Mouse (Mus musculus): ENCODE results near the gene Ifna4.

DNA sequence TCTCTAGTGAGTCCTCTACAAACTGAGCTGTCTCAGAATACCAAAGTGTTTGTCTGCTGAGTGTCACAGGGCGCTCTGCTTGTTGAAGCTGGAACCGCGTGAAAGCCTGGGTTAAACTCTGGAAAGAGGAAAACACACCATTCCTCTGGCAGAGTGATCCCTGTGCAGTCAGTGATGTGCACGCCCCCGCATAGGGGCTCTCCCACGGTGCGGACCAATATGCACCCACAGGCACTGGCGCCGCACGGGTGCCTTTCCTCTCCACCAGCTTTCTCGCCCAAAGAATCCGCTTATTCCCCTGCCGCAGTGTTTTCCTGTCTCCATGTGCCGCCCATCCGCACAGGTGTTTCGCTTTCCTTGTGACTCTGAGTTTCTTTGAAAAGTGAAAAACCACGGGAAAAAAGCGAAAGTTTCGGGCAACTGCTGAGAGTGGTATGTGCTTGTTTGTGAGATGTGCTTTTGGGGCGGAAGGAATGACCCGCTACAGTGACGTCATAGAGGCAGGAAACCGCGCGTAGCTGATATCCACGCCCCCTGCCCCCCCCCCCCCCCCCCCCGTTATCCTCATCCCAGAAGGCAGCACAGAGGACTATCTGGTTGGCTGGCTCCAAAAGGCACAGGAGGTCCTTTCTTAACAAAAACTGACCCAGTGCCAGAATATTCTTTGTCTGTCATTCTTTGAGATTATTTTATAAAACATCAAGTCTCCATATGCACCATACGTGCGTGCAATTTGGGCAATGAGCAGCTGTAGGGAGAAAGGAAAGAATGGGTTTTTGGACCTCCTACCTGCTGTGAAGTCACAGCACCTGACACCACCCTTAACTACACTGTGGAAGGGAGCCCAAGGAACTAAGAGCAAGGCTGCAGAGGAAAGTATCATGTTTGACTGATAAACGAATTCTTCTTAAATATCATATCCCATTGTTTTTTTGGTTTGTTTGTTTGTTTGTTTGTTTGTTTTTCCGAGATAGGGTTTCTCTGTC is 26.6 kb downstream of the Ifna4 start:
- no peak for TF ChIP-seq CTCF (IDR thresholded peaks at IDR 0.05)
- TF ChIP-seq EP300 (IDR thresholded peaks at IDR 0.05), result no peak

All from lung, postnatal 0 days (tissue).